Mouse (Mus musculus) limb, embryonic 14.5 days (tissue): ENCODE measurements at regions not wholly inside any gene's neighbourhood (a gene's known extent, or its start where the extent isn't known, plus 50 kb on each side); places are given as distances from the start of the nearest gene placed in this dataset.

Source experiments
- ATAC-seq: fragments of 200-750 bp; cut with Nextera tagmentation; 2 replicates; pipeline ENCODE4 v1.8.0; 2017; ENCODE audit warnings: low read depth, moderate number of reproducible peaks, moderate TSS enrichment; ENCODE audit not compliant: low FRiP score
- DNase-seq: peaks from one replicate; pipeline ENCODE4 v3.0.0-alpha.2; 2015; ENCODE audit warnings: low spot score
- H3K27ac ChIP-seq: fragments of 300-500 bp; sonication (generic); replicated peaks from 2 replicates; pipeline ENCODE4 v1.5.1; 2014; ENCODE audit warnings: low read depth, mild to moderate bottlenecking, low read length, moderate library complexity, mixed read lengths
- H3K27me3 ChIP-seq: fragments of 300-500 bp; sonication (generic); 2 replicates; pipeline ENCODE4 v1.6.1; 2014; ENCODE audit warnings: low read length, mixed read lengths; ENCODE audit not compliant: control insufficient read depth, insufficient read depth
- H3K36me3 ChIP-seq: fragments of 300-500 bp; sonication (generic); 2 replicates; pipeline ENCODE4 v1.6.1; 2014; ENCODE audit warnings: mild to moderate bottlenecking, low read length, moderate library complexity, mixed read lengths; ENCODE audit not compliant: control insufficient read depth, insufficient read depth
- H3K4me1 ChIP-seq: fragments of 300-500 bp; sonication (generic); 2 replicates; pipeline ENCODE4 v1.6.1; 2014; ENCODE audit warnings: antibody characterized with exemption, low read length, mixed read lengths; ENCODE audit not compliant: control insufficient read depth, insufficient read depth
- H3K4me2 ChIP-seq: fragments of 300-500 bp; sonication (generic); replicated peaks from 2 replicates; pipeline ENCODE4 v1.6.1; 2014; ENCODE audit warnings: low read depth, mild to moderate bottlenecking, low read length, moderate library complexity; ENCODE audit not compliant: severe bottlenecking
- H3K4me3 ChIP-seq: fragments of 300-500 bp; sonication (generic); replicated peaks from 2 replicates; pipeline ENCODE4 v1.5.1; 2014; ENCODE audit warnings: low read length
- H3K9ac ChIP-seq: fragments of 300-500 bp; sonication (generic); 2 replicates; pipeline ENCODE4 v1.6.1; 2014; ENCODE audit warnings: mild to moderate bottlenecking, low read depth, low read length, moderate library complexity; ENCODE audit not compliant: severe bottlenecking
- H3K9me3 ChIP-seq: fragments of 300-500 bp; sonication (generic); 2 replicates; pipeline ENCODE4 v1.6.1; 2016; ENCODE audit warnings: low read length; ENCODE audit not compliant: control insufficient read depth
- POLR2A ChIP-seq: fragments of 200-500 bp; IDR thresholded peaks from 2 replicates; pipeline ENCODE4 v1.8.0; 2012; ENCODE audit warnings: inconsistent platforms, mild to moderate bottlenecking, moderate library complexity, borderline replicate concordance; ENCODE audit not compliant: insufficient read depth, insufficient read length; ENCODE audit errors: extremely low read depth
- WGBS: fragments of 180-500 bp; shearing (Covaris S2); extraction: QIAGEN DNeasy Blood & Tissue Kit; methylation state at CpG from one replicate; pipeline ENCODE4 v1.1.7; 2014; 5-methylcytosine and 5-hydroxymethylcytosine counted together

DNA sequence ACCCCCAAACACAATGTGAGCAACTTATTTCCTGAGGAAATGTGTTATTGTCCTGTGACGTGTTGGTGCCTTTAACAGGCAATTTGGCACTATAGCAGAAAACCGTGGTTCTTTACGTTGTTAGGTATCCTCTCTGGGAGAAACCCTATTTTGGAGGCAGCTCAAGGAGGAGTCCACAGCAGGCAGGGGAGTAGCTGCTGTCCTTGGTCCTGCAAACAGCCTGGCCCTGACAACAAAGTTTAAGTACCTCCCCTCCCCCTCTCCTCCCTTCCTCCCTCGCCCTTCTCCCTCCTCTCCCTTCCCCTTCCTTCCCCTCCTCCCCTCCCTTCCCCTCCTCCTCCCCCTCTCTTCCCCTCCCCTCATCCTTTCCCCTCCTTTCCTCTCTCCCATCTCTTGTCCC is 89.1 kb upstream of the Sorcs3 start:
- Histone ChIP-seq H3K9ac (no peak overlapping the region), H3K4me2 (no peak overlapping the region), H3K4me1 (peaks cover 7% of the 10 kb centered on the region; the same call in 1 of the 2 replicates), H3K4me3 (no peak overlapping the region), H3K27me3 (no peaks in the 10 kb centered on the region), H3K9me3 (no peaks in the 10 kb centered on the region), H3K36me3 (no peaks in the 10 kb centered on the region), H3K27ac (no peak overlapping the region)
- no peak for TF ChIP-seq POLR2A
- no peak for ATAC-seq
- peak; percentile 64 for DNase-seq
- 8% methylated on average over 4 of the region's 4 CpGs for WGBS

- DNase-seq (no peak), ATAC-seq (no peak)
- no peak for TF ChIP-seq POLR2A
- WGBS: 47% methylated on average over 4 of the region's 4 CpGs
- Histone ChIP-seq H3K4me2 (no peak overlapping the region), H3K36me3 (no peaks in the 10 kb centered on the region), H3K4me3 (no peak overlapping the region), H3K27ac (no peak overlapping the region), H3K27me3 (no peaks in the 10 kb centered on the region), H3K9me3 (no peaks in the 10 kb centered on the region), H3K9ac (no peak overlapping the region), H3K4me1 (peaks cover 7% of the 10 kb centered on the region; the same call in 1 of the 2 replicates)
Measured at GRCm38 (mm10) chr19:48117646-48118045, 88.2 kb upstream of the Sorcs3 start.

DNA sequence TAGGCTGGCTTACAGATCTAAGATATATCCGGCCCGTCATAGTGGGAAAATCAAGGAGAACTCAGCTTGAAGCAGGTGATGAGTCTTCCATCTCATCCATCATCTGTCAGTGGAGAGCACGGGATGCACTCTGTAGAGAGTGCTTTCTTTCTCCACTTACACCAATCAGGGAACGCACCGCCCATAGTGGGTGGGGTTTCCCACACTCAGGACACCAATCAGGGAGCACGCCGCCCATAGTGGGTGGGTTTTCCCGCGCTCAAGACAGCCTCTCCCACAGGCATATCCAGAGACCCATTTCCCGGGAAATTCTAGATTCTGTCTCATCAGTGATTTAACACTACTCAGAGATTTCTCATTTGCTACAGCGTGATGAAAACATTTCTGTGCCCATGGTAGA is 83.5 kb upstream of the Sorcs3 start:
- H3K27ac ChIP-seq: no peak overlapping the region
- no peak overlapping the region for H3K9ac ChIP-seq
- ATAC-seq (no peak), DNase-seq (no peak)
- 87% methylated on average over 11 of the region's 11 CpGs for whole genome bisulfite sequencing
- H3K36me3 ChIP-seq: no peaks in the 10 kb centered on the region
- H3K4me3 ChIP-seq: no peak overlapping the region
- TF ChIP-seq POLR2A: no peak
- no peak overlapping the region for H3K4me2 ChIP-seq
- H3K4me1 ChIP-seq: peaks cover 3% of the 10 kb centered on the region; the same call in 1 of the 2 replicates
- H3K27me3 ChIP-seq: no peaks in the 10 kb centered on the region
- no peaks in the 10 kb centered on the region for H3K9me3 ChIP-seq

GRCm38 (mm10) chr19:48123777-48124176 is 82.0 kb upstream of the Sorcs3 start:
- Histone ChIP-seq H3K9me3 (no peaks in the 10 kb centered on the region), H3K4me3 (no peak overlapping the region), H3K4me1 (peaks cover 6% of the 10 kb centered on the region; the same call in 1 of the 2 replicates), H3K4me2 (no peak overlapping the region), H3K9ac (no peak overlapping the region), H3K27me3 (no peaks in the 10 kb centered on the region), H3K36me3 (no peaks in the 10 kb centered on the region), H3K27ac (no peak overlapping the region)
- TF ChIP-seq POLR2A: no peak
- DNase-seq (no peak), ATAC-seq (no peak)
- 45% methylated on average over 4 of the region's 4 CpGs for WGBS

DNA sequence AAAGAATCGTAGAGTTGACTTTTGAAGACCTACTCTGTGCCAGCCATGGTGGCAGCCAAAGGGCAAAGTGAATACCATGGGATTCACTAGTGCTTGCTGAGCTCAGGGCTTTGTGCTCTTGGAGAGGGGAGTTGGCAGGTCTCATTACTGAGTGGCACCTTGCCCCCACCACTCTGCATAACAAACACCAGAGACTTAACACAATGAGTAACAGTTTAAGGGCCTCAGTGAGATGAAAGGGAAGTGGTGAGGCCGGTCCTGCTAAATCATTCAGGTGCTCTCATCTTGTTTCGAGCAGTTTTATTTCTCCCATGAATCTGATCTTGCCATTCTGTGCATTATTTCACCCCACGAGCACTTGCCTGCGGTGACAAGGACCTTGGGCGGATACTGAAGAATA is 80.1 kb upstream of the Sorcs3 start:
- ATAC-seq (no peak), DNase-seq (no peak)
- Histone ChIP-seq H3K4me1 (peaks cover 6% of the 10 kb centered on the region; the same call in 1 of the 2 replicates), H3K4me3 (no peak overlapping the region), H3K9me3 (no peaks in the 10 kb centered on the region), H3K27ac (no peak overlapping the region), H3K27me3 (no peaks in the 10 kb centered on the region), H3K9ac (no peak overlapping the region), H3K36me3 (no peaks in the 10 kb centered on the region), H3K4me2 (no peak overlapping the region)
- TF ChIP-seq POLR2A: no peak
- WGBS: 67% methylated on average over 6 of the region's 6 CpGs

GRCm38 (mm10) chr19:48128089-48128488 is 77.7 kb upstream of the Sorcs3 start:
- Histone ChIP-seq H3K9ac (no peak overlapping the region), H3K27me3 (no peaks in the 10 kb centered on the region), H3K4me1 (peaks cover 6% of the 10 kb centered on the region; the same call in 1 of the 2 replicates), H3K9me3 (no peaks in the 10 kb centered on the region), H3K4me3 (no peak overlapping the region), H3K4me2 (no peak overlapping the region), H3K36me3 (no peaks in the 10 kb centered on the region), H3K27ac (no peak overlapping the region)
- TF ChIP-seq POLR2A: no peak
- ATAC-seq: no peak
- DNase-seq: no peak
- 20% methylated on average over 12 of the region's 12 CpGs for WGBS
